Mouse (Mus musculus) urinary bladder, adult 18-20 months (tissue): ENCODE results near the gene Ly6g5c.

Experiments
- DNase-seq, 2 experiments: peaks; one replicate each; pipeline ENCODE4 v3.0.0; 2022; ENCODE audit warnings: low spot score in 2 of 2, mixed read lengths in 2 of 2

Ly6g5c gene

DNA sequence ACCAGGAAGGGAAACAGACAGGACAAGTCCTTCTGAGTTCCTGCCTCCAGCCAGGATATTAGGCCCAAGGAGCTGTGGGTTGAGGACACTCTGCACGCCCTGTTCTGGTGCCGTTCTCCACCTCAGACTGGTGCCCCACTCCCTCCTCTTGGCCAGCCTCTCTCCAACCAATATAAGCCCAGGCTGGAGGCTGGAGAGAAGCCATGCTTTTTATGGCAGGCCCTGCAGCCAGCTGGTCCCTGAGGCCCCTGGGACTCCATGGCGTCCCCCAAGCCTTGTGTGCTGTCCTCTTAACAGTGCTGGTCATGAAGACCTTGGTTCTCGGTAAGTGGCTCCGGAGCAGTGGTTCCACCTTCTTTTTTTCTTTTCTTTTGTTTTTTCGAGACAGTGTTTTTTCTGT is at the start of gene Ly6g5c:
Gene Ly6g5c, plus strand, starts transcription at position 183 of the 400 bp plus-strand sequence.
- DNase-seq: no peak

DNA sequence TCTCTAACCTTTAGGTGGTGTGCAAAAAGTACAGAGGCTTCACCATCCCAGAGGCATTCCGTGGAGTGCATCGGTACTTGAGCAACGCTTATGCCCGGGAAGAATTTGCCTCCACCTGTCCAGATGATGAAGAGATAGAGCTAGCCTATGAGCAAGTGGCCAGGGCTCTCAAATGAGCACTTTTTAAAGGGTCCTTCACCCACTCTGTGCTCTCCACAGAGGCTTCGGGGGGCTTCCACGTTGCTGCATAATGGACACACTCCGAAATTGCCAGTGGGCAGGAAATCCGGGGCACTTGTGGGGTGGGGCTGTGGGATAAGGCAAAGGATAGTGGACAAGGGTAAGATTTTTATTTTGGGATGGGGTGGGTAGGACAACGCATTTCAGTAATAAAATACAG is 49.8 kb upstream of the Ly6g5c start:
- no peak for DNase-seq

DNA sequence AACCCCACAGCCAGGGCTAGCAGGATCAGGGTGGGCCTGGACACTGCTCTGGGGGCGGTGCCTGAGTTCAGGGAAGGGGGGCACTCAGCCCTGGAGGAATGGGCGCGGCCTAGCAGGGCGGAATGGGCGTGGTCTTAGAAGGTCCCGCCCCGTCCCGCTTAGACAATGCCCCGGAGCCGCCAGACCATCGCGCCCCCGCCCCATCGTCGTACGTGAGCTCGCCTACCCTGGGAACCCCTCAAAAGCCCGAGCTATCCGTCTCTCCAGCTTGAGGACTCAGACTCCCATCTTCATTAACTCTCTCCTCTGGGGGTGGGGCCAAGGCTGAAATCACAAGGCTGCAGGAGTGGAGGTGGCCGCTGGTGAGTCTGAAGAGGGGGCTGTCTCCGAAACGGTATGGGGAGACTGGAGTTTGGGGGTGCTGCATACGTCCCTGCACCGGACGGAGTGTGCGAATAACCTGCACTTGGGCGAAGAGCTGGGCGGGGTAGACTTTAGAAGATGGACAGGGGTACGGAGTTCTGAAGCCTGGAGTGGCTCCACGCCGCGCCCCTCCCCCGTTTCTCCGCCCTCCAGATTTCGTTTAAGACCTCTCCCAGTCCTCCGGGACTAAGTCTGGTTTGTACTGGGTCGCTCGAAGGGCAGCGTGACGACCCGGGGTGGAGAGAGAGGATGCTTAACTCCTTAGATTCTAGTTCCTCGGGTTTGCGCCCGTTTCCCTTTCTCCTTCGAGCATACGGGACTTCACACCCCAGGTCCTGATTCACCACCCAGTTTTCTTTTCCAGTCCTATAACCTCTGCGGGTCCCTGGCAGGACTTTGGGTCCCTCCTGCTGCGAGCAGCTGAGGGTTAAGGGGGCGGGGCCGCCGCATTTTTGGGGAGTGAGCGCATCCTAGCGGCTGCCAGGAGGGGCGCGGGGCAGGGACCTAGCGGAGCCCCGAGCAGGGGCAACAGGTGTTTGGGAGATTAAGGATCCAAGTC is 48.9 kb upstream of the Ly6g5c start, which contains the start of gene Ddah2:
Gene Ddah2, plus strand, starts transcription at position 125 of the 982 bp plus-strand sequence.
- DNase-seq: peak; percentile 78 to 80

DNA sequence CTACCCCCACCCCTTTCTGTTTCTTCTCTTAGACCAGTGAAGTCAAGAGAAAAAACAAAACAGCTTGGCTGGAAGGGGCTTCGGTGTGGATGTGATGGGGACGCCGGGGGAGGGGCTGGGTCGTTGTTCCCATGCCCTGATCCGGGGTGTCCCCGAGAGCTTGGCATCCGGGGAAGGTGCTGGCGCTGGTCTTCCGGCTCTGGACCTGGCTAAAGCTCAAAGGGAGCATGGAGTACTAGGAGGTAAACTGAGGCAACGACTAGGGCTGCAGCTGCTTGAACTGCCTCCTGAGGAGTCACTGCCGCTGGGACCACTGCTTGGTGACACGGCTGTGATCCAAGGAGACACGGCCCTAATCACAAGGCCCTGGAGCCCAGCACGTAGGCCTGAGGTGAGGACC is 48.0 kb upstream of the Ly6g5c start:
- no peak for DNase-seq

DNA sequence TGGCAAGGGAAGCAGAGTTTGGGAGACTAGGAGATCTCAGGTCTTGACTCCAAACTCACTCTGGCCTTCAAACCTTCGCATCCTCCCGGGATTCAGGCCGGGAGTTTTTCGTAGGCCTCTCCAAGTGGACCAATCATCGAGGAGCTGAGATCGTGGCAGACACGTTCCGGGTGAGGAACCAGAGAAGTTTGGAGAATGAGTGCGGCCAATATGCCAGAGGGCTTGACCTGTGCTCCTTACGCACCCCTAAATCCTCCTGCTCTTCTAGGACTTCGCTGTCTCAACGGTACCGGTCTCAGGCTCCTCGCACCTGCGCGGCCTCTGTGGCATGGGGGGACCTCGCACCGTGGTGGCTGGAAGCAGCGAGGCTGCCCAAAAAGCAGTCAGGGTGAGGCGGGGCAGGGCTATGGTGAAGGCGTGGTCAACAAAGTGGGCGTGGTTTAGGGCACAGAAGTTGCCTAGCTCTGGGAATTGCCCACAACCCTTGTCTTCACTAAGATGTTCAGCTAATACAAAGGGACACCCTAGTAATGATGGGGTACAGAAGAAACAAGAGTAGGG is 47.3 kb upstream of the Ly6g5c start:
- no peak for DNase-seq

DNA sequence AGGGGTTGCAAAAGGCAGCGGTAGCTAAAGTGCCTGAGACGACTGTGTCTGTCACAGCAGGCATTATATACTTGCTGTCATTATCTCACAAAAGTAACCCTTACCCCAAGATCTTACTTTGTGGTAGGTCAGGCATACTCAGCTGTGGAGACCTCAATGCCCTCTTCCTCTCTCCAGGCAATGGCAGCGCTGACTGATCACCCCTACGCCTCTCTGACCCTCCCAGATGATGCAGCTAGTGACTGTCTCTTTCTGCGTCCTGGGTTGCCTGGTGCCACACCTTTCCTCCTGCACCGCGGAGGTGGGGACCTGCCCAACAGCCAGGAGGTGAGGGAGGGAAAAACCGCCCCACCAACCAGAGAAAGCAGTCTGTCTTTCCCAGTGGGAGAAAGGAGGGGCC is 46.8 kb upstream of the Ly6g5c start:
- DNase-seq: no peak

DNA sequence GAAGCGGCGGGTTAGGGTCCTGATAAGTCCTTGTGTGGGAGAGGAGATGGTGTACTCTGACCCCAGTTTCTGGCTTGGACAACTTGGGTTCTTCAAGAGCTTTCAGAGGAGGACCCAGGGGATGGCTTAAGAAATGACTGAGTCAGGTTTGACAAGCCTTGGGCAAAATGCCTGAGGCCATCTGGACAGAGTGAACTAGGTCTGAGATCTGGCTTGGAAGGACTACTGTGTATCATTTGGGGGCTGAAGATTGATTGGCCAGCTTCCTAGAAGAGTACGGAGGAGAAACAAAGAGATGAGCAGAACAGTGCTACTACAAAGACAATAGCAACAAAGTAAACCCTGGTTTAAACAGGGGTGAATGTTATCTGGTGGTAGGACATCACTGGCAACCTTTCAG is 44.6 kb upstream of the Ly6g5c start:
- no peak for DNase-seq

DNA sequence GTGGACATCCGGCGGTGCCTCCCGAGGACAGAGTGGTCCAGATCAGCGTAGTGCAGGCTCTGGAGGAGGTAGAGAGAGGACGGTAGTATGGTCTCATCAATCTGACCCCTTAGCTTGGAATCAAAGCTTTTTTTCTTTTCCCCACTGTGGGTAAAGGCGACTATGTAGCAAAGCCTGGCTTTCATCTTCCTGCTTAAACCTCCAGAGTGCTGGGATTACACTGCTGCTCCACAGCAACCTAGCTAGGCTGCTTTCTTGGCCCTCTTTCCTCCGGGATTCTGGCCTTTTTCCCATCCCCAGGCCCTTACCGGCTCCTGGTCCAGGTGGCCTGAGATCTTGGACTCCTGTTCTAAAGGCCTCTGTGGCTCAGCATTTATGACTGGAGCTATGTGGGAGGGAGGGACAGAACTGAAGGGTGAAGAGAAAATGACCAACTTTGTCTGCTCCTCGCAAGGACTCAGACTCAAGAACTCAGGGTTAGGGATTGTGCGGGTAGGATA is 43.7 kb upstream of the Ly6g5c start:
- DNase-seq: peak in 1 of 2 experiments; percentile 39

DNA sequence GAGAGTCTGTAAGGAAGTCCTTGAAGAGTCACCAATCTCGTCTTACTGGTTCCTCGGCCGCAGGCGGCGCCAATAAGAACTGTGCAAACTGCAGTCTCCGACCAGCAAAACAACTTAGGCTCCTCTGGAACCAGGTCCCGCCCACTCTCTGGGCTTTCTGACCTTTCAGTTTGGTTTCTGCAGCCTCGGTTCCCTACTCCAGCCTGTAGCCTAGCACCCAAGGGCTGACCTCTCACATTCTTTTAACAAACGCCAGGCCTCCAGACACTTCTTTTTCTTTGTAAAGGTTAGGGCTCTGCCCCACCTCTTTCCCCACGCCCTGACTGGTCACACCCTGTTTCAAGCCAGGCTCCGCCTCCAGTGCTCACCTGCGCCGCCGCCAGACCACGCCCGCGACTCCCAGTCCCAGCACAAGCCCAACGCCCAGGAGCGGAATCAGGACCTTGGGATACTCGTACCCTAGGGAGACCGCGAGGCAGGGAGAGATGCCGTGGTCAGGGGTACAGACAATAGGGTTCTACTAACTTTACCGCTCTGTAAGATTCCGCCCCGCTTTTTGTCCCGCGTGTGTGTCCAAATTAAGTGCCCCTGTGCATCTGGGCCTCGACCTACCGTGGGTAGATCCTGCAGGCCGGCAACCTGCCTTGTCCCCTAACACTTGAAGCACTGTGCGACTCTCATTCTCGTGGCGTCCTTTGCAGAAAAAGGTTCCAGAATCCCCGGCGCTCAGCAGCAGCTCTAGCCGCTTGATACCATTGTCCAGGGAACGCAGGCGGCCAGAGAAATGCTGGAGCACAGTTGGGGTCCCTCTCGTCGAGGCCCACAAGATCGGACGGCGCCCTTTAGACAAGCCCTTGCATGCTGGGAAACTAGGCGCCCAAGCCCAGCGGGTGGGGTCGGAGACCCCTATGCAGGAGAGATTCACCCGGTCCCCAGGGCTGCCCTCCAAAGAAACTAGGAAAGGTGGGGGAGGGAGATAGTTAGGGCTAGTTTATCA is 42.8 kb upstream of the Ly6g5c start, which contains the start of gene Ly6g6c:
Gene Ly6g6c, plus strand, starts transcription at position 438 of the 997 bp plus-strand sequence.
- peak; percentile 73 to 77 for DNase-seq

DNA sequence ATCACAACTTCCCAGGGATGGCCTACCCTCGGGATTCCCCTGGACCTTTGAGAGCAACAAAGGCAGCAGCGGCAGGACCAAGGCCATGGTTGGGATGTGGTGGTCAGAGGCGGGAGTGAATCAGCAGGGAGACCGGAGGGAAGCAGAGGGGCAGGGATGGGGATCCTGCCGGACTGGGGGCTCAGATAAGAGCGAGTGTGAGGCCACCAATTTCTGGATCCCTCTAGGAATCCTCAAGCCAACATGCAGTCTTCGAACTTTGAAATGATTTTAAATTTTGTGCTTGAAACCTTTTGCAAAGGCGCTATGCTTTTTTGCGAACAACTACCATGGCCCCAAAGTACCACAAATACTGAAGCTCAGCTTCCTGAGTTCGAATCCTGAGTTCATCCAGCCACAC is 42.0 kb upstream of the Ly6g5c start, which contains the start of gene Mpig6b:
Gene Mpig6b, minus strand, starts transcription at position 101 of the 400 bp plus-strand sequence.
- no peak for DNase-seq

DNA sequence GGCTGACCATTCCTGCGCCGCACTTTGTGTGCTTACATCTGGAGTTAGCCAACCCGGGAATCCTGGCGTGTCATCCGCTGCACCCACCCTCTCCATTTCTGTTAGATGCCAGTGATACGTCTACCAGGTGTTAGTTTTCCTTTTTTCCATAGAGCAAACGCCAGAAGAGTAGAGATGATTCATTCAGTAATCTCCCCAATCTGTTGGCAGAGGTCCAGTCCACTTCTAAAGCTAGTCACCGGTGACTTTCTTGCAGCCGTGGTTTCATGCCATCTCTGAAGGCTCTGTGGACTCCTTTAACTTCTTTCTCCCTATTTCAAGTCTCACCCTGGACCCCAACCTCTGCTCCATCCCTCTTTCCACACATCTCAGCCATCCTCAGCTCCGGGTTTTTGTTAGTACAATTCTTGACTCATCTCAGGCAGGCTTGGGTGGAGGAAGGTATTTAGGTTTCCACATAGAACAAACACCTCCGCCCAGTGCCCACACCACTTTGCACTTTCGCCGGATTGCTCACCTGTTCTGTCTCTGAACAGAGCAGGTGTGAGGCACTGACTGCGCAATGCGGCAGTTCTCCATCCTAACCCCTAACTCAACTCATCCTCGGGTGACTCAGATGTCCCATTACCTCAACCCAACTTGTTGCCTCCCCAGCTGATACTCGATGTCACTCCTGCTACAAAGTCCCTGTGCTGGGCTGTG is 39.7 kb upstream of the Ly6g5c start:
- peak in 1 of 2 experiments; percentile 54 for DNase-seq

DNA sequence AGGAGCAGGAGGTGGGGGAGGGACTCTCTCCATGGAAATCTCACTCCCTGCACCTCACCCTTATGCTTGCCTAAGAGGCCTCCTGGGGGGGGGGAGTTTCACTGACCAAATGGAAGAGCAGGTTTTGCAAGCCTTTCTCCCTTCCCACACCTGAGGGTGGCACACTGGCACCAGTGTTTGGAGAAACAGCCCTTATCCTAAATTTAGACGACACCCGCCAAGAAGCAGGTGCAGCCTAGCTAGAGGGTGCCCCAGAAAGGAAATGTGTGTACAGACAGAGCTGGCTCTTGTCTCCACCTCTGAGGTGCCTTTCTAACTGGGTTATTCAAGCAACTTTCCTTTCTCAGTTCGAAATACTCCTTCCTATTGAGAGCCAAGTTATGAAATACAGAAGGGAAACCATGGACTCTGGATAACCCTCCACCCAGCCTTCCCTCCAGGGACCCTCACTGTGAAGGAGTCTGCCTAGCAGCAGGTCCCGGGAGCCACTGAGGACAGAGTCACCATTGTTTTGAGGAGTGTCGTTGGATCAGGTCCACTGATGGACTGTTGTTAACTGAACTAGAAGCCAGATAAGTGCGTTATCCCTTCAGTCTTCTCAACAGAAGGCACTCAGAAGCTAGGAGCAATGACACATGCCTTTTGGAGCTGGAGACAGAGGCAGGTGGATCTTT is 37.4 kb upstream of the Ly6g5c start:
- no peak for DNase-seq

DNA sequence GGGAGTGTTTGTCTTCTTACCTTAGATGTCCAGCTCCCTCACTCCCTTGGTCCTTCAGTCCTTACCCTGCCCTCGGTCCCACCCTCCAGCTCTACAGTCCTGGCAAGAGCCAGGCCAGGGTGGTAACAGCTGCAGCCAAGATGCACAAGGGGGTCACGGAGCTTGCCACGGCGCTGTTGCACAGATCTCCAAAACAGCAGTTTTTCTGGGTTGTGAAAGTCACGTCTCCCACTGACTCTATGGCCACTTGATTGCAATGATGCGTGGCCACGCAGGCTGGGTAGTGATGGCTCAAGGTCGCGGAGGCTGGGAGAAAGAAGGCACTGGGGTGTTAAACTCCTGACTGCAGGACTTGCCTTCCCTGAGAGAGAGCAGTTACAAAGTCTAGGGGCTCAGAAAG is 36.6 kb upstream of the Ly6g5c start:
- DNase-seq: no peak

DNA sequence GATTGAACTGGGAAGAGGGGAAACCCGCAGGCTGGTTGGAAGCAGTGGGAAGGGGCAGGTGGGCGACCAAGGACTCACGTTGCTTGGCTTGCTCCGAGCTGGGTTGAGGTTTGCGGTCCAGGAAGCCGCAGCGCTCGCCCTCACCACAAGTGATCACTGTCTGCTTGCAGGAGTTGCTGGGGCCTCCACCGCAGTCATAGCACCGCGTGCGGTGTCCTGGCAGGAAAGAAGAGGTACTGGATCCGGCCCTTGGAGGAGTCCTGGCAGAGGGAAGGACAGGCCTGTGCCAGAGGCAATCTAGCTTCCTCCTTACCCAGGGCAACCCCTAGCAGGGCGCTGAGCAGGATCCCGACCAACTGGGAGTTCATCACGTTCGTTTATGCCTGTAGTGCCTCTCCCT is 34.0 kb upstream of the Ly6g5c start:
- no peak for DNase-seq

DNA sequence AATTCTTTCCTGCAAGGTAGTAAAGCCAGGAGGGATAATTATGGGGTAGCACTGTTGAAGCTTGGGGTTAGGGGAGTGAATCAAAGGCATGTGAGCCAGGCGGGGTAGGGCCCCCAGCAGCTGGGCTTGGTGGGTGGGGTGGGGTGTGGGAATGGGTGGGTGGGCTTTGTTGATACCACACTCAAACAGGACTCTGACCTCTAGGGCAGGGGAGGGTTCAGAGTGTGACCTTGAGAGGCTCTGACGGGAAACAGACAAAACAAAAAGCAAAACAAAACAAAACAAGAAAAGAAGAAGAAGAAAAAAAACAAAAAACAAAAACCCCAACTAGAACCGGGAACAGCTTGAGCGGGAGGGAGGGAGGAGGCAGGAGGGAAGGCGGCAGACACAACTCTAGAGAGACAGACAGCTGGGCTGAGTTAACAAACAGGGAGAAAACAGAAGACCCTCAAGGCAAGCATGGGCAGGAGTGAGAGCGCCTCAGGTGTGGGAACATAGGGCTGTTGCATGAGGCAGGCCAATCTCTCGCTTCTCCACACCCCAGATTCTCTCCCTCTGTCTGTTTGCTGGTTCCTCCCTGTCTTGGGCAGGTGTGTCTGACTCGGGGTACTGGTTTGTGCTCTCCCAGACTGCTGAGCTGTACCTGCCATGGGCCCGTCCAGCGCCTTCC is 31.4 kb upstream of the Ly6g5c start, which contains the start of gene Ly6g6e:
Gene Ly6g6e, plus strand, starts transcription at position 396 of the 670 bp plus-strand sequence.
- no peak for DNase-seq

DNA sequence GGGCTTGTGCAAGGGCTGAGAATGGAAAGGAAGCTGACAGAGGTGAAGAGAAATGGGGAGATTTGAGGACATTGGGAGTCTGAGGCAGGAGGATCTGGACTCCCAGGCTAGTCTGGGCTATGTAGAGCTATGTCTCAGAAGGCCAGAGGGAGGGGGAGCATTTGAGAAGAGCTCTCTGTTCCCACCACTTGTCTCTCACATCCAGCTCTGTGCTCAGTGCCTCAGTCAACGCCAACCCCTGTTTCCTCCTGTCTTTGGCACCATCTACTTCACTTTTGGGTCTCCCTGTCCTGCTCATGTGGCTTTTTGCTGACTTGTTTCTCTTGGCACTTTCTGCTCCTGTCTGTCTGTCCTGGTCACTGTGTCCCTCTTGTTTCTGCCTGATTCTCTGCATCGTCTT is 30.8 kb upstream of the Ly6g5c start:
- no peak for DNase-seq

DNA sequence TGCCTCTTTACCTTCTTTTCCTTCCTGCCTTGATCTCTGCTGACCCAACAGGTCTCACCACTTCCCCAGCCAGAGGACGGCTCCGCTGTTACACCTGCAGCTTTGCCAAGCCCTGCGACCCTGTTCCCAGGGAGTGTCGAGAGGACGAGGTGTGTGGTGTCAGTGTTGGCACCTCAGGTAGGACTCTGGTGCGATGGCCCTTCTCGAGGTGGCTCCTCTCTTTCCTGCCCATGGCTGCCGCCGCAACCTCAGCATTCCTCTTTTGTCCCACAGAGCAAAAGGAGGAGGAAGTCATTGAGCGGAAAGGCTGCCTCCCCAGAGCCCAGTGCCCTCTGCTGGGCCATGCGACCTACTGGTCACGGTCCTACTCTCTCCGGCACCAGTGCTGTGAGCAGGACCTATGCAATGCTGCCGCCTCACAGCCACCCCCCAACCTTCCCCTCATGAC is 30.3 kb upstream of the Ly6g5c start, which contains the start of gene Ly6g6d:
Gene Ly6g6d, minus strand, starts transcription at position 280 of the 448 bp plus-strand sequence.
- peak; percentile 46 to 74 for DNase-seq

DNA sequence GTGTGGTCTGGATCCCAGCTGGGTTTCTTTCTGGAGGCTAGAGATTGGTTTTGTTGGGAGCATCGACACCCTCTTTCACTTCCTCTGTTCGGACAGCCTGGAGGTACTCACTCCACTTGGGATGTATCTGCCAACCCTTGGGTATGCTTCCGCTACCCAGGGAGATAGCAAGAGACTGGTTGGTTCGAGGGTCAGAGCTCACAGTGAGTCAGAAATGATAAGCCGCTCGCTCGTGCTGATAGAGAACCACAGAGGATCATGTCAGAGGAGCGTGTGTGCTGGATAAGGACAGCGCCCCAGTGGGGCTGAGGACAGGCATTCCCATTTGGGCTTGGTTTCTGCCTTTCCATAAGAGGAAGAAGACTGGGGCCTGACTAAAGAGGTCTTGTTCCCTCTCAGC is 28.3 kb upstream of the Ly6g5c start:
- no peak for DNase-seq

DNA sequence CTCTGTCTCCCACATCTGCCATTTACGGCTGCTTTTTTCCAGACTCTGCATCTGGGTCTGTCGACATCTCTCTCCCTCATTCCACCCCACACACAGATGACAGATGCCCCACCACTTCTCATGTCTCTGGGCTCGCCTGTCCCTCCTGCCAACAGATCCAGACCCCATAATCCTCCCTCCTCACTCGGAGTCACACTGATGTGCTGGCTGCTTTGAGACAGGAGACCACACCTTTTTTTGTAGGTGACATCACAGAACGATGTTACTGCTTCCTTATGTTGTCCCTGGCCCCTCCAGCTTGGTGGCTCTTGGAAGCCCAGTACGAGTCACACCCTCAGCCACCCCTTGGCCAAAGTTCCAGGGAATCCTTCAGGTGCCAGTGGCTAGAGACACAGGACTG is 27.8 kb upstream of the Ly6g5c start:
- no peak for DNase-seq
